Mouse (Mus musculus) pancreas, adult 10 weeks (tissue): ENCODE data around the gene Tcap. TPM values are rescaled to one million over a fixed set of nuclear protein-coding genes. Genes with fewer than 3 reads are reported as not detected.

ENCODE experiments used
- polyA plus RNA-seq: library from polyadenylated mRNA; stranded (reverse); fragments of 350-450 nt; fragmentation: Illumina TruSeq; extraction: RNeasy Lipid Tissue Mini Kit (QIAGEN cat#74804); gene quantifications from one replicate; pipeline ENCODE4 v1.2.3, GENCODE M21; 2015; ENCODE audit warnings: low read depth, low replicate concordance; ENCODE audit not compliant: insufficient read depth

Tcap gene
- not detected for polyA plus RNA-seq

DNA sequence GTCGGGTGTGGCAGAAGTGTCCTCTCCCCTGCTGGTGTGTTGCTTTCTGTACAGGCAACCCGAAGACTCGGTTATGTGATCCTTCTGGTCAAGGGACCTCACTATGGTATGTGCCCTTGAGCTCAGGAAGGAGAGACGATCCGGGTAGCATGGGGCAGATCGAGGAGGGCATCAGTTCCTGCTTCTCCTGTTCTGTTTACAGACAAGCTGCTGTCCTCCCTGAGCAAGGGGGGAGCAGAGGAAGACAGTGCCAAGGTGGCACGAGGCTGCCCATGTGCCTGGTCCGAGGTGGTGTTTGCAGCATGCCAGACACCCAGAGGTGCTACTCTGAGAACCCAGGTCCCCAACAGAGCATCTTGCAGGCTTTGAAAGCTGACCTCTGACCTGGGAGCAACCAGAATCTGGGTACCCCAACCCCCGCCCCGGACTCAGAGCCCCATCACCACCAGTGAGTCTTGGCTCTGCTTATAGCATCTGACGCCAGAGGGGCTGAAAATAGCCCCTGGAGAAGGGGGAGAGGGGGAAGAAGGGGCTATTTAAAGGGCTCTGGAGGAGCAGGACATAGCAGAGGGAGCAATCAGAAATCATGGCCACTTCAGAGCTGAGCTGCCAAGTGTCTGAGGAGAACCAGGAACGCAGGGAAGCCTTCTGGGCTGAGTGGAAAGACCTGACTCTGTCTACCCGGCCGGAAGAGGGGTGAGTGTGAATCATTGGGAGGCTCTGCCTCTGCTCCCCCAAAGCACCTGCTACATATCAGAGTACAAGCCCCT lies at the start of gene Tcap:
Tcap (plus strand) TSS at position 551 of the 770 bp plus-strand sequence.

DNA sequence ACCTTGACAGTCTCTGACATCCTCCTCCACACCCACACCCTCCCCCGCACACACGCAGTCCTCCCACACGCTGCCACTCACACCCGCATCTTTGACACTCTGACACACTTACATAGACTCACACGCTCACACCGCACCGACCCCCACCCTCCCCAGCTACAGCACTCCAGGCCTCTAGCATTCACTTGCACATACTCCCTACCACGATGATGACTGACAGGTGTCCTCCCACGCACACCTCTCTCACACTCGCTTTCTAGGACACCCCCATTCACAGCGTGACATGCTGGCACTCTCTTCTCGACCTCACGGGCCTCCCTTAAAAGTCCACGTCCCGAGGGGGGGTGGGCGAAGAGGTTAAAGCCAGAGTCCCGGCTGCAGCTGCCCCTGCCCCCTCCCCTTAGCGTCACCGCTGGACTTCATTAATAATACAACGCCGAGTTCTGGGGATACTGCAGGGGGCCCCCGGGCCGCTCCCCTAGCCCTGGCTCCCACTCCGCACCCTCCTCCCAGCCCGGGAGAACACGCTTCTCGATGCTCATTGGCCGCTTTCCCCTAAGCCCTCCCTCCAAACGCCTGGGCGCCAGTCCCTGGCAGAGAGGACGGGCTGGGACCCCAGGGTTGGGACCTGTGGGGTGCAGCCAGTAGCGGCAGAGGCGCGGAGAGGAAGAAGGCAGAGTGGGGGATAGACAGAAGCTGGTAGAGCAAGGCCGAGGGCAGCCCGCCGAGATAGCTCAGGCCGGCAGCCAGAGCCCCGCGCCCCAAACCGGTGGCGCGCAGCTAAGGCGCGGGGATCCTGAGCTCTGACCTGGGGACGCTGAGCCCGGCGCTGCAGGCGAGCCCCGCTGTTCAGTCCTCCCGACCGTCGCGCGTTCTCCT lies 35.3 kb upstream of the Tcap start, which contains the start of gene Ppp1r1b:
Ppp1r1b (plus strand) TSS at position 322 of the 879 bp plus-strand sequence.

DNA sequence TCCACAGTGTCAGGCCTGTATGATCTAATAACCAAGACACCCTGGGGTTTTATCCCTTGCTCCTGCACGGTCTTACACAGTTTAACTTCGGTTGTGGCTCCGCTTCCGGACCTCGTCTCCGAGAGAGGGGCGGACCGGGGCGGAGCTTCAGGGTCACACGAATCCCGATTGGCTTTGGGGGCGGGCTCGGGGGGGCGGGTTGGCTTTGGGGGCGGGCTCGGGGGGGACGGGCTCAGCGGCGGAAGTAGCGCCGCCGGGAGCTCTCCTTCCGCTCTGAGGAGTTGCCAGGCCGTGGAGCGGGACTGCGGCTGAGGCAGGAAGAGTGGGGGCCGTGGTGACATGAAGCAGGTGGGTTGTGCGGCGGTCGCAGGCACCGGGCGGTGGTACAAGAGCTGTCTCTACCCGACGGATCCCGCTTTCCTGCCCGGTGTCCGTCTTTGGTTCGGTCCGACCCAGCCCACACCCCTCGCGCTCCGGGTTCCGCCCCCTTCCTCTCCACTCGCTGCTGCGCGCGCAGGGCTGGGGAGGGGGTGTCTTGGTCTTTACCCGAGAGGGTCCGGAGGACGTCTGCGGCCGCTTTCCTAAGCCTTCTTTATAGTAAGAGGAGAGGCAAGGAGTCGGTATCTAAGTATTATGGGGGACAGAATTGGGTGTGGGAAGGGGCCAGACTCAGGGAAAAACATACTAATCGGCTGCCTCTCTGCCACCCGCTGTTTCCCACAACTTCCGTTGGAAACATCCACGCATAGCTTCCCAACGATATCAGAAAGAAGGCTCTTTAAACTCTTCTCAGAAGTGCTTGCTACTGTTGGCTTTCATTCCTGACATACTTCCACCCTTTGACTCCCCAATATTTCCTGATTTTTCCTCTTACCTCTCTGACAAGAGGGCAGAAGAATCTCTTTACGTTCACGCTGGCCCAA lies 25.2 kb upstream of the Tcap start, which contains the start of gene Stard3:
Stard3 (plus strand) TSS at position 208 of the 923 bp plus-strand sequence.

DNA sequence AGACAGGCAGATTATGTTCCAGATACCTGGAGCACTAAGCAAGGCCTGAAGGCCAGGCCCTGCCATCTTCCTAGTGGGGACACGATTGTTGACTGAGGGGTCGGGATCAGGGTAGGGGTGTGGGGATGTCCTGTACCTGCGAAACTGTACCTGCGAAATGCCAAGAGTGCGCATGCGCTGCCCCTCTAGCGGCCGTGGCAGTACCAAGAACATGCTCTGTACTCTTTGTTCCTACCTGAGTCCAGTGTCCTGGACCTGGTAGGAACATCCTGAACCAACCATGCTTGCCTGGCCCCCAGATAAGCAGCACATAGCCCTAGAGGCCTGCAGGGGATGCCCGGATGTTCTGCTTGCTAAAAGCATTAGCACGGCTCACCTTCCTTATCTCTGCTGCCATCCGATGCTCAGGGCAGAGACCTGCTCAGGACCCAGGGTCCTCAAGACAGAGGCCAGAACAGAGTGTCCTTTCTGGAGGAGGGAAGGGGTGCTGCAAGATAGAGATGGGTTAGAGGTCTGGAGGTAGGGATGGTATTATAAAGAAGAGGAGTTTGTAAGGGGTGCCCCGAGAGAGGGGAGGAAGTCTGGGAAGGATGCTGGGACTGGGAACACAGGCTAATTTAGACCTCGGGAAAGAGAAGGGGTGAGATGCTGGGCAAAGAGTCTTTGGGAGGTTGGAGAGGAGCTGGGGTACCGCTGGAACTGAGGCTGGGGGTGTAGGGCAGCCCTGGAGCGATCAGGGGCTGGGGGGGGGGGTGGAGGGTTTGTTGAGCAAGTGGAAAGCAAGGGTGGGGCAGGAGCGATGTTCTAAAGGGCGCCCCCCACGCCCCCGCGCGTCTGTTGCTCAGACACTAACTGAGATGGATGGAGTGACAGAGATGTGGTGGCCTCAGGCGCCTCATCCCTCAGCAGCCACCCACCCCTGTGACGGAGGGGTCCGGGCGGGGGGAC lies 2.3 kb downstream of the Tcap start, which contains the start of gene Pnmt:
Pnmt (plus strand) TSS at position 813 of the 948 bp plus-strand sequence.

DNA sequence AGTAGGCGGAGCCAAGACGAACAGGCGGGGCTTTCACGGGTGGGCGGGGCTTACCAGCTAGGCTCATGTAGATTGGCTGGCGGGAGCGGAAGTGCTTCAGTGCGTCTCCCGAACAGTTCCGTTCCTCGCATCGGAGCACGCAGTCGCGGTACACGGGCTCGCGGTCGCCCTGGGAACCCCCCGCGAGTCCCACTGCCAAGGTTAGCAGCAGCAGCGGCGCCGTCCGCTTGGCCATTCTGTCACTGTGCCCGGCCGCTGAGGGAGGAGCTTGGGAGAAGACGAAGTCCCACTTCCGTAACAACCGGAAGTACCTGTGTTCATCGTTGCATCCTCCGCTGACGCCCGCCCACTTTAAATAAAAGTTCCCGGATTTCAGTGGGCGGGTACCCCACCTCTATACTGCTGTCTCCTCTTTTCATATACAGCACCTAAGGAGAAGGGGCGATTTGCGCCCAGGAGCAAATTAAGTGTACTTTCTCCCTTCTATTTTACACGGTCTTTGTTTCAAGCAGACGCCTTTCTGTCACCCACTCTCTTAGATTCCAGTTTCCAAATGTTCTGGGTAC lies 16.6 kb downstream of the Tcap start, which contains the start of gene Pgap3:
Pgap3 (minus strand) TSS at position 330 of the 566 bp plus-strand sequence.

DNA sequence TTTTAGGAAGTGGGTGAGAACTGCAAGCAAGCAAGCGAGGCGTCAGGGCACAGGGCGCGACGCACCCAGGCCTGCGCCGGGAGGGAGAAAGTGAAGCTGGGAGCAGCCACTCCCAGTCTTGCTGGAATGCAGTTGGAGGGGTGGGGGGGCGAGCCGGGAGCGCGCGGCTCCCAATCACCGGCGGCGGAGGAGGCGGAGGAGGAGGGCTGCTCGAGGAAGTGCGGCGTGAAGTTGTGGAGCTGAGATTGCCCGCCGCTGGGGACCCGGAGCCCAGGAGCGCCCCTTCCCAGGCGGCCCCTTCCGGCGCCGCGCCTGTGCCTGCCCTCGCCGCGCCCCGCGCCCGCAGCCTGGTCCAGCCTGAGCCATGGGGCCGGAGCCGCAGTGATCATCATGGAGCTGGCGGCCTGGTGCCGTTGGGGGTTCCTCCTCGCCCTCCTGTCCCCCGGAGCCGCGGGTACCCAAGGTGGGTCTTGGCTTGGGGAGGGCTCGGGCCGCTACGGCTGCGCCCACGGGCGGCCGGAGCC lies 28.7 kb downstream of the Tcap start, which contains the start of gene Erbb2:
Erbb2 (plus strand) TSS at position 198 of the 524 bp plus-strand sequence.

Other genes with a start within 250 kb of the Tcap start
- gene Fbxl20, start 233.4 kb upstream of the Tcap start, polyA plus RNA-seq, result 6.3 TPM
- gene Med1, start 190.5 kb upstream of the Tcap start, polyA plus RNA-seq, result 6.4 TPM
- gene Cdk12, start 180.8 kb upstream of the Tcap start, polyA plus RNA-seq, result 5.5 TPM
- not detected for gene Neurod2, start 54.2 kb upstream of the Tcap start, polyA plus RNA-seq
- gene Ppp1r1b, start 35.4 kb upstream of the Tcap start, polyA plus RNA-seq, result 24.0 TPM
- gene Stard3, start 25.4 kb upstream of the Tcap start, polyA plus RNA-seq, result 10.4 TPM
- not detected for gene Pnmt, start 2.6 kb downstream of the Tcap start, polyA plus RNA-seq
- 1.7 TPM for gene Pgap3, start 16.7 kb downstream of the Tcap start, polyA plus RNA-seq
- gene Erbb2, start 28.7 kb downstream of the Tcap start, polyA plus RNA-seq, result 2.3 TPM
- gene Mien1, start 55.2 kb downstream of the Tcap start, polyA plus RNA-seq, result 33.4 TPM
- gene Grb7, start 62.6 kb downstream of the Tcap start, polyA plus RNA-seq, result 7.3 TPM
- 1.4 TPM for gene Ikzf3, start 162.2 kb downstream of the Tcap start, polyA plus RNA-seq
- not detected for gene Zpbp2, start 167.3 kb downstream of the Tcap start, polyA plus RNA-seq
- gene Ormdl3, start 203.6 kb downstream of the Tcap start, polyA plus RNA-seq, result 17.3 TPM
- not detected for gene Lrrc3c, start 214.5 kb downstream of the Tcap start, polyA plus RNA-seq
- not detected for gene Gm12355, start 241.8 kb downstream of the Tcap start, polyA plus RNA-seq
- not detected for gene Gsdma3, start 242.5 kb downstream of the Tcap start, polyA plus RNA-seq